Mouse (Mus musculus) megakaryocyte, embryonic 14.5 days (primary cell): ENCODE measurements around the gene Dlg3.

Source experiments
- FLI1 ChIP-seq: IDR thresholded peaks from 2 replicates; pipeline ENCODE4 v1.6.1; 2012; ENCODE audit warnings: low read length, inconsistent platforms, mixed read lengths
- GATA1 ChIP-seq: IDR thresholded peaks from 3 replicates; pipeline ENCODE4 v1.6.1; 2012; ENCODE audit warnings: mixed read lengths, low read length, inconsistent platforms, borderline replicate concordance

GRCm38 (mm10) chrX:100797370-100797769 is 29.8 kb downstream of the Dlg3 start:
- no peak for TF ChIP-seq GATA1
- TF ChIP-seq FLI1, result no peak
